Mouse (Mus musculus) brain, embryonic 14.5 days (tissue): ENCODE results near the gene Astn2.

Experiments
- CTCF ChIP-seq: fragments of 200-500 bp; IDR thresholded peaks from 2 replicates; pipeline ENCODE4 v1.5.1; 2012; ENCODE audit warnings: inconsistent platforms, mild to moderate bottlenecking, moderate library complexity, borderline replicate concordance; ENCODE audit not compliant: insufficient read depth, insufficient read length; ENCODE audit errors: extremely low read depth
- POLR2A ChIP-seq: fragments of 200-500 bp; IDR thresholded peaks from 2 replicates; pipeline ENCODE4 v1.6.1; 2012; ENCODE audit warnings: mild to moderate bottlenecking, inconsistent platforms, borderline replicate concordance; ENCODE audit not compliant: poor library complexity, insufficient read depth, insufficient read length, severe bottlenecking; ENCODE audit errors: extremely low read depth

DNA sequence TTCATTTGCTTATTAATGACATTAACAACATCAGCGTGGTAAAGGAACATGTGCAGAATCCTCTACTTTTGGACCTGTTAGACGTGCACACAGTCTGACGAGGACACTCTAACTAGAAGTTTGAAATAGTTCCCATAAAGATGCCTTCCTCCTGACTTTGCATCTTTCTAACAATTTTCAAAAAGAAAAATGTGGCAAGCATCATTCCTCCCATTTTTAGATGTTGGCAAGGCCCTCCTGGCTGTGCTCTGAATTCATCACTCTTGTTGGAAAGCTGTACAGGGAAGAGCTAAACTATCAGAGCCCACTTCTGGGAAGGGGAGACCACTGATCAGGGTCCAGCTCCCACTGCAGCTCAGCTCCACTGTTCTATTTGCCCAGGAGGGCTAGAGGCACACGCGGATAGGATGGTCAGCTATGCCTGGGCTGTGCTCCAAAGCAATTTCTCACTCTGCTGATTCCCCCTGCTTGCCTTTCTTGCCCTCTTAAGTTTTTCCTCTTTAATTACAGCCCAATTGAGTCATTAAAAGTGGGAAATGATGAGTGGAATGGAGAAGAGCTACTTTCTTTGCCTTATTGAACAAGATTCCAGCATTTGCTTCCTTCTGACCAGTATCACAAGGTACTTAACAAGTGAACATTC lies 630.9 kb downstream of the Astn2 start:
- no peak for TF ChIP-seq CTCF
- TF ChIP-seq POLR2A = no peak
